Mouse (Mus musculus): ENCODE results near the gene Olig3. TPM values are rescaled to one million over a fixed set of nuclear protein-coding genes. Genes with fewer than 3 reads are reported as not detected.

The Olig3 gene
- polyA plus RNA-seq (2012; rRNA removed), result not detected in 2 replicates

- DNase-seq (ENCODE audit: extremely low spot score in 1 of 2, low spot score in 1 of 2), result no peak
Measured at GRCm38 (mm10) chr10:19356071-19356583, at the start of gene Olig3. Gene Olig3, plus strand, starts transcription at chr10:19356533.

- no peak for DNase-seq (ENCODE audit: extremely low spot score in 1 of 2, low spot score in 1 of 2)
Measured at GRCm38 (mm10) chr10:19309681-19310395, 46.5 kb upstream of the Olig3 start.

DNA sequence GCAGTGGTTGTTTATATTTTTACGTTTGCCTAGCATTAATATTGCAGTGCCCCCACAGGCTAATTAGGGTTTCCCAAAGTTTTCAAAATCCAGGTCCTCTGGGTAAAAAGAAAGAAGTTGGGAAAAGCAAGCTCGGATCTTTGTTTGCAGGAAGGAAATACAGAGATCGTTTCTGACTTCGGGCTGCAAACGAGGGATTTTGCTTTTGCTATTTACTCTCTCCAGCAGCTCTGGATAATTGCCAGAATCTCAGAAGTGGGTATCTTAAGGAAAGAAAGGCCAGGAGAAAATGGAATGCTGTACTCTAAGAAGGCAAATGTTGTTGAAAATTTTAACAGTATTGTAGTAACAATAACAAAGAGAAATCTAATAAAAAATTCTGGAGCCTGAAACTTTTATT lies 45.9 kb upstream of the Olig3 start:
- no peak for DNase-seq (ENCODE audit: extremely low spot score in 1 of 2, low spot score in 1 of 2)

- no peak for DNase-seq (ENCODE audit: extremely low spot score in 1 of 2, low spot score in 1 of 2)
Measured at GRCm38 (mm10) chr10:19317962-19318812, 38.1 kb upstream of the Olig3 start.

- no peak for DNase-seq (ENCODE audit: extremely low spot score in 1 of 2, low spot score in 1 of 2)
Measured at GRCm38 (mm10) chr10:19321781-19322180, 34.6 kb upstream of the Olig3 start.

- DNase-seq (ENCODE audit: extremely low spot score in 1 of 2, low spot score in 1 of 2), result no peak
Measured at GRCm38 (mm10) chr10:19329191-19329777, 27.0 kb upstream of the Olig3 start.

GRCm38 (mm10) chr10:19333425-19333824 lies 22.9 kb upstream of the Olig3 start:
- DNase-seq (ENCODE audit: extremely low spot score in 1 of 2, low spot score in 1 of 2), result no peak

DNA sequence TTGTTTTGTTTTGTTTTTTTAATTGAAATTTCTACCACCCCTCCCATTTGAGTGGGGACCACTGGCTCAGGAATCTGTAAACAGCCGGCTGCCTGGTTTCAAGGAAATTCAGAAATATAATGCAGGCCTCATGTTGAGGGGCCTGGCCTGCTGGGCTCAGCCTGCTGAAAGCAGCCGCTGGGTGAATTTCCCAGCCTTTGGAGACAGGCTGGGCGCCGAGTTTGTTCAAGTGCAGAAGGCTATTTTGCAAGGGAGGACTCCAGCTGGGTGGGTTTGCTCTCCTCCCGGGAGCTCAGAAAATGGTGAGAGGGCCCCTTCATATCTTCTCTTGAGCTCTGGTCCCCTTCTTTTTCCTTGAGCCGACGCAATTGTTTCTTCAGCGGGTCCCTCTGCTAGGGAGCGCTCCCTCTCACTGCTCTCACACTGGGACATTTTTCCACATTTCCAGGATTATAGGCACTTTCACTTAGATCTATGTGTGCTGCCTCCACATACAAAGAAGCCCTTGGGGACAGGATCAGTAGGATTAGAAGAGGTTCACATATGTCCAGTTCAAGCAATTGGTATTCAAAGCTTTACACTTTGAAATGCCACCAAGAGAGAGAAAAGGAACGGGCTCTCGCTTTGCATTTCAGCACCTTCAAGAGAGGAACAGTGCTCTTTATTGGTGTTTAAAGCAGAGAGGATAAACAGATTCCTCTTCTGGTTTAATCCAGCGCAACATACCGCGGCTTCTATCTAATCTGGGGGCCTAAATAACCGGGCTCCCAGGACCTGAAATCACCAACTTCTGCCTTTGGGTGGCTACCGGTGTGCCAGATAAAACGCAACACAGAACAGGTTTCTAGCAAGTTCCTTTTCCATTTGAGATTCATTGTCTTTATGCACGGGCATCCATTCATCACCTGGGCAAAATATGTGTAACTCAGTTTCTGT lies 17.4 kb upstream of the Olig3 start:
- no peak for DNase-seq (ENCODE audit: extremely low spot score in 1 of 2, low spot score in 1 of 2)

GRCm38 (mm10) chr10:19344039-19344438 lies 12.3 kb upstream of the Olig3 start:
- DNase-seq (ENCODE audit: extremely low spot score in 1 of 2, low spot score in 1 of 2), result no peak

DNA sequence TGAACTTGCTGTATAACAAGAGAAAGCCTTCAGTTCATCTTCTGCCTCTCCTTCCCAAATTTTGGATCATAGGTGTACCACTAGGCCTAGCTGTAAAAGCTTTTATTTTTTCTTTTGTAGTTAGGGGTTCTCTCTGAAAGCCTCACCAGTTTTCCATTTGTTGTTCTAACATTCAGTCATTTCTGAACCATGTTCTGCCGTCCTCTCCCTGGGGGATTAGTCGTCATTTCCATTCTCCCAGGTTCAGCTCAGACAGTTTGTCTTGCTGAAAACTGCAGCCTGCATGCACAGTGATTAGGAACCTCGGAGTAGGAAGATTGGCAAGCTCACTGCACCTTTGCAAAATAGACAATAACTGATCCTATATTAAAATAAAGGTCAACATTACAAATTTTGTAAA lies 7.0 kb upstream of the Olig3 start:
- DNase-seq (ENCODE audit: extremely low spot score in 1 of 2, low spot score in 1 of 2), result no peak

DNA sequence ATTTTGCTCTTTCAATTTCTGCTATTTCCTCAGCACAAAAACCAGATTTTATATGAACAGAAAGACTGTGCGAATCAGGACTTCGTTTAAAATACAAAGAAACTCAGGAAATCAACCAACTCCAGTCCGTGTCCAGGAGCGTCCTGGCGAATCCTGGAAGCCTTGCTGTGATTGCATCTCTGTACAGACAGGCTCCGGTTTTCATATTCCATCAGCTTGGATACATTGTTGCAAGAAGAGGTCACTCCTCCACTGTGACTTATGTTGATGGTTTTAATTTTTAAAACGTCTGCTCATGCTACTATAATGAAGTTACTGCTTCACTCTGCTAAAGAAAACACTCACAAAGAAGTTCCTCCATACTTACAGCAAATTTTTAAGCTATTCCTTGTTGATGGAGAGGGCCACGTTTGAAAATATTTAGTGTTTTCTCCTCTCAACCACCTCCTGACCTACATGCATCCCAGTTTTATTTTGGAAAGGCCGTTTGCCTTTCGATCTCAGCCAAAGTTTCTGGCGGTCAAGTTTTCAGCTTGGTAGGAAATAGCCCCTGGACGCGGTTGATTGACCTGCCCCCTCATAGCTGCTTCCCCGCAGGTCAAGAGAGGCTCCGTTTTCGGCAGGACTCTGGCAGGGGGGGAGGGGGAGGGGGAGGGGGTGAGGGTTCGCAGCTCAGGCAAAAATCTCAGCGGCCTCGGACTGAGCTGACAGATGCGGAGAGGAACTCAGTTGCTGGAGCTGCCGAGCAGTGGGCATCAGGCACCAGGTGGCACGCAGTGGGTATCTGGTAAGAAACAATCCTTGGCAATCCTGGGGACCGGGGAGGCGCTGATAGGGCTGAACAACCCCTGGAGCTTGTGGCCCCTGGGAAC lies 4.1 kb upstream of the Olig3 start:
- no peak for DNase-seq (ENCODE audit: extremely low spot score in 1 of 2, low spot score in 1 of 2)

DNA sequence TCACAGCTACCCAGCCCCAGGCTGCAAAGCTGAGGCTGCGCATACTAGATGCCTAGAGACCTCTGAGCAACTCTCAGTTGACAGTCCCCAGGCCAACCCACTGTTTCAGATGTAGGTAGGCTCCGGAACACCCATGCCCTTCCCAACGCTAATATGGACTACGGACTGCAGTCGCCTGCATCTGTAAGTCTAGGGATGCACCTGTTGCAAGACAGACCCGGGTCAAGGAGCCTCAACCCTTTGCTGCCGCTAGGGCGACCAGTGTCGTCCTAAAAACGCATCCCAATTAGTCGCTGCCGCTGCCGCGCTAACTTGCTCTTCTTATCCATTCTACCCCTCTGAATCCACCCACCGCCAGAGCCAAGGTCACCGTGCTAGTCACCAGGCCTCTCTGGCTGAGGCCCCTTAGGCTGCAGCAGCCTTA lies 3.4 kb upstream of the Olig3 start:
- DNase-seq (ENCODE audit: extremely low spot score in 1 of 2, low spot score in 1 of 2), result no peak

DNA sequence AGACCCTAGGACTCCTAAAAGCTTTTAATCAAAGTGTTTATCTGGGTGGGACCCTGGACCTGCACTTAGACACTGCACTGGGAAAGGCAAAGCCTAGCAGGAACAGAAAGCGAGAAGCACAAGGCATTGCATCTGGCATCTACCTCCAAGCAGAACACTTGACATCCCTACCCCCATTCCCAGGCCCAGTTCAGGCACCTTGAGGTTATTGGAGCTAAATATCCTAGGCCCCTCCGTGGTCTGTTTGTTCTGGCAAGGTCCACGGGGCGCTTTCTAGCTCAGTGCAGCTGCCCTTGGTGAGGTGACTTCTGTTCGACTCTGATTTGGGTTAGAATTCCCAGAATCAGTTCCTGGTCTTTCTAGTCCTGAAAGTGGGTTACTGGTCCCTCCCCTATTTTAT lies 2.7 kb upstream of the Olig3 start:
- DNase-seq (ENCODE audit: extremely low spot score in 1 of 2, low spot score in 1 of 2), result no peak

GRCm38 (mm10) chr10:19354146-19354545 lies 2.2 kb upstream of the Olig3 start:
- DNase-seq (ENCODE audit: extremely low spot score in 1 of 2, low spot score in 1 of 2), result no peak

GRCm38 (mm10) chr10:19355076-19355475 lies 1.3 kb upstream of the Olig3 start:
- DNase-seq (ENCODE audit: extremely low spot score in 1 of 2, low spot score in 1 of 2), result no peak

DNA sequence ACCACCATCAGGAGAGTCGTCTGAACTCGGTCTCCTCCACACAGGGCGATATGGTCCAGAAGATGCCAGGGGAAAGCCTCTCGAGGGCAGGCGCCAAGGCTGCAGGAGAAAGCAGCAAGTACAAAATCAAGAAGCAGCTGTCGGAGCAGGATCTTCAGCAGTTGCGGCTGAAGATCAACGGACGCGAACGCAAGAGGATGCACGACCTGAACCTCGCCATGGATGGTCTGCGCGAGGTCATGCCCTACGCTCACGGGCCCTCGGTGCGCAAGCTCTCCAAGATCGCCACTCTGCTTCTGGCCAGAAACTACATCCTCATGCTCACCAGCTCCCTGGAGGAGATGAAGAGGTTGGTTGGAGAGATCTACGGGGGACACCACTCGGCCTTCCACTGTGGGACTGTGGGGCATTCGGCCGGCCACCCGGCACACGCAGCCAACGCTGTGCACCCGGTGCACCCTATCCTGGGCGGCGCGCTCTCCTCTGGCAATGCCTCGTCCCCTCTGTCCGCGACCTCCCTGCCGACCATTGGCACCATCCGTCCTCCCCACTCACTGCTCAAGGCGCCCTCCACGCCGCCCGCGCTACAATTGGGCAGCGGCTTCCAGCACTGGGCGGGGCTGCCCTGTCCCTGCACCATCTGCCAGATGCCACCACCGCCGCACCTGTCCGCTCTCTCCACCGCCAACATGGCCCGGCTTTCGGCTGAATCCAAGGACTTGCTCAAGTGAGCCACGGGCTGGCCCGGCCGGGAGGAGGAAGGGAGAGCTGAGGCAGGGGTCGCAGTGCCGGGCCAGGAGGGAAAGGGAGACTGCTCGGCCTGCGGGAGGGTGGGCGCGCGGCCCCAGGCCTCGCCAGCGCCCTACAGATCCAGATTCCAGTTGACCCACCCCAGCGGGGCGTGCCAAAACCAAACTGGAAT lies 648 bp downstream of the Olig3 start:
- no peak for DNase-seq (ENCODE audit: extremely low spot score in 1 of 2, low spot score in 1 of 2)

GRCm38 (mm10) chr10:19357848-19358247 lies 1.5 kb downstream of the Olig3 start:
- no peak for DNase-seq (ENCODE audit: extremely low spot score in 1 of 2, low spot score in 1 of 2)

Measured in frontal cortex, adult 2 months (tissue).